Mouse (Mus musculus) MN1 (cell line): ENCODE measurements around the gene Efcab5.
"Not testable (repeated sequence)": the region's sequence is repeated elsewhere in the genome, so short reads cannot be mapped to it uniquely, and the experiment has no call there.

Experiments
- DNase-seq: peaks from one replicate; pipeline ENCODE4 v3.0.0-alpha.2; 2016; ENCODE audit warnings: low spot score

Efcab5 gene

DNA sequence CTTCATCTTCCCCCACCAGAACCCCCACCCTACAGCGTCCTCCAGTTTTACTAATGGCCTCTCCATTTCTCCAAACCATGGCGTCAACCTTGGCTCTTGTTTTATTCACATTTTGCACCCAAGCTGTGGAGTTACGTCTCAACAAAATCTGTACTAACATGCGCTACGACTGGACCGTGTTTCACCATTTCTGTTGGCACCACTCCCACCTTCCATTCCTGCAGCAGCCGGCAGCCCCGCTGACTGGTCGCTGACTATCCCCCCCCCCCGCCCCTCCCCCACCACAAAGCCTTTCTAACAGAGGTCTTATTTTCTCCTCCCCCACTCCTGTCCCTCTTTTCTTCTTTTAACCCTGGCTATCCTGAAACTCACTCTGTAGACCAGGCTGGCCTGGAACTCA is 93.6 kb downstream of the Efcab5 start:
- no peak for DNase-seq

- DNase-seq = no peak
These were observed 94.6 kb downstream of the Efcab5 start for GRCm38 (mm10) chr11:77094136-77094535.

DNA sequence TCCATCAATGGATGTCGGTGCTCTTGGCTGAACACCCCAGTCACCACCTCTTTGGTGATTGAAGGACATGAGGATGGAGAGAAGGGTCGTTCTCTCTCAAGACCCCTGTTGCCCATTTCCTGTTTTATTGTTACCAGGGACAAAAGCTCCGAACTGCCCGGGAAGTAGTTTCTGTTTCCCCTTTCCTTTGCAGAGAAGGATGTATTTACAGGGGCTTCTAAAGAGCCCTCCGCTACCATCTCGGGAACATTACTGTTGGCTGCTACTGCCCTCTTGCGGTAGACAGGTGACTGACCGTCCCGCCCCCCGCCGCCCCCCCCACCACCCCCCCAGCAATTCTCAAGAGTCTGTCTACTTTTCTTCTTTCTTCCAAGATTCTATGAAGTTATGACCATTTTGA is 95.6 kb downstream of the Efcab5 start:
- DNase-seq = peak; percentile 38

GRCm38 (mm10) chr11:77089162-77089561 is 99.6 kb downstream of the Efcab5 start:
- DNase-seq = no peak

GRCm38 (mm10) chr11:77087004-77087403 is 101.8 kb downstream of the Efcab5 start:
- DNase-seq = no peak

GRCm38 (mm10) chr11:77084001-77084682 is 104.6 kb downstream of the Efcab5 start:
- DNase-seq = no peak

DNA sequence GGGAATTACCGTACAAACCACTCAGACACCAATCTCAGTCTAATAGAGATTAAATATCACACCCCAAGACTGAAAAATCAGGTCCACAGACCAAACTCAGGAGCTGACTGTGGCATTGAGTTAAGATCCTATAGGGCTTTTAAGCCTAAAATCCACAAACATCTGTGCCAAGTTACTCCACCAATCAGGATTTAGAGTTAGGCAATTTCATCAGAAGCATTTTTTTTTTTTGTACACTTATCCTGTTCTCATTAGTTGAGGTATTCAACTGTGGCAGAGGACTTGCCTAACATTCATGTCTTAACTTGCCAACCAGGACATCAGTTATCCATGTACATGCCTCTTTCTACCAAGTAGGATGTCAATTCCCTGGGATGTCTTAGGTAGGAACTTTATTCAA is 109.4 kb downstream of the Efcab5 start:
- no peak for DNase-seq

DNA sequence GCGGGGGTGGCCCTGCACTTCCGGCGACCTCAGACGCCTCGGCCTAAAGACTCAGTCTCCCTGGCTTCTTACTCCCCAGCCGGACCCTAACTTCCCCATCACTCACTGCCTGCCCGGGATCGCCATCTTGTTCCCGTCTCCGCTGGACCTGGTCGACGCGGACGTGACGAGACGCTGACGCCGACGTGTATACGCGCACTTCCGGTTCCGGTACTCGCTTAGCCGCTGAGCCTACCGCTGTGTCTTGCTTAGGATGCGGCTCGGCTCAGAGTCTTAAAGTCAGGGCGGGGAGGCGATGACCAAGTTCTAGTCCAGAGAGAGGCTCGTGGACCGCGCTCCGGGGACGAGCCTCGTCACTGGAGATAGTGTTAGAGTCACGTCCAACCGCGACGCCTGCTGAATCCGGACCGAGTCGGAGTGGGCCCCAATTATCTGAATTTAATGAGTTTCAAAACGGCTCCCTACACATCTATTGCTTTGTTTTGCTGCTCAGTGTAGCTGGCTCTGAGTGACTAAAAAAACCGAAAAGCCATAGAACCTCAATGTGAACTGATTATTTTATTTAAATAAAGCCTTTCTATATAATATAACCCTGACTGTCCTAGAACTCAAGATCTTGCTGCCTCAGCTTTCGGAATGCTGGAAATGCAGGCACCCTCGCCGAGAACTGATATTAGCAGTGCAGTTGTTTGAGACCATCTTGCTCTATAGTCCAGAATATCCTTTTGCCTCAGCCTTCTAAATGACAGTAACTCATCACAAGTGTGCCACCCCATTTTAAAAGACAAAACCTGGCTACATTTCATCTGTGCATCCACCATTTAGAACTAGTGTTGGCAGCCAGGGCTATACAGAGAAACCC is 110.3 kb downstream of the Efcab5 start, which contains the start of gene Nsrp1:
Gene Nsrp1 (minus strand): TSS at position 163 of the 862 bp plus-strand sequence.
- DNase-seq = peak; percentile 91

- peak; percentile 37 for DNase-seq
These were observed 111.0 kb downstream of the Efcab5 start for GRCm38 (mm10) chr11:77077792-77078191.

GRCm38 (mm10) chr11:77077331-77077730 is 111.4 kb downstream of the Efcab5 start:
- DNase-seq = not testable (repeated sequence)

DNA sequence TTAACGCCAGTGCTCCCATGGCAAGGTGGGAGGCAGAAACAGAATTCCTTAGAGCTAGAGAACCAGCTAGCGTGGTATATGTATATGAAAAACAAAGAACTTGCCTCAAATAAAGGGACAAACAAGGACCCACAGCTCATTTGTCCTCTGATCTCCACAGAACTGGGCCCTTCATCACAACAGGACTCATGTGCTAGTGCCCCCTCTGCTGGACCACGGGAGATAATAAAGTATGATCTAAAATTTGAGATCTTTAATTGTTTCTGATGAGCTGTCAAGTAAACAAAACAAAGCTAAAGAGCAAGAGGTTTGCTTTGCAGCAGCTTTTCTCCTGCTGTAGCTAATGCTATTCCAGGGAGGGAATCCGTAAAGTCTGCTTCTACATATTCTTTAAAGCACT is 118.0 kb downstream of the Efcab5 start:
- DNase-seq = peak; percentile 28

GRCm38 (mm10) chr11:77068825-77069224 is 119.9 kb downstream of the Efcab5 start:
- DNase-seq = no peak

GRCm38 (mm10) chr11:77063406-77063805 is 125.4 kb downstream of the Efcab5 start:
- DNase-seq = no peak

- peak; percentile 54 for DNase-seq
These were observed 126.8 kb downstream of the Efcab5 start for GRCm38 (mm10) chr11:77061951-77062350.

DNA sequence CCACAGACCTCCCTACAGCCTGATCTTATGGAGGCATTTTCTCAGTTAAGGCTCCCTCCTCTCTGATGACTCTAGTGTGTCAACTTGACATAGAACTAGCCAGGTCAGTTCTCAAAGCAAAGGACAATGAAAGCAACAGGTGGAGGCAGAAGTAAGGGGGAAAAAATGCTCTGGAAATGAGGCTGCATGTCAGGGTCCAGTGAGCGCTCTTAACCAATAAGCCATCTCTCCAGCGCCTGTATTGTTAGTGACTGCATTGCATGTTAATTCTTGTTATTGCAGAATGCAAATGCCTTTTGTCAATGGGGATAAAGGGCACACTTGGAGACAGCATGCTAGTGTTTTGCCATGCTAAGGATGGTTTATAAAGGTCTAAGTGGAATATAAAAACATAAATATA is 146.0 kb downstream of the Efcab5 start:
- no peak for DNase-seq

DNA sequence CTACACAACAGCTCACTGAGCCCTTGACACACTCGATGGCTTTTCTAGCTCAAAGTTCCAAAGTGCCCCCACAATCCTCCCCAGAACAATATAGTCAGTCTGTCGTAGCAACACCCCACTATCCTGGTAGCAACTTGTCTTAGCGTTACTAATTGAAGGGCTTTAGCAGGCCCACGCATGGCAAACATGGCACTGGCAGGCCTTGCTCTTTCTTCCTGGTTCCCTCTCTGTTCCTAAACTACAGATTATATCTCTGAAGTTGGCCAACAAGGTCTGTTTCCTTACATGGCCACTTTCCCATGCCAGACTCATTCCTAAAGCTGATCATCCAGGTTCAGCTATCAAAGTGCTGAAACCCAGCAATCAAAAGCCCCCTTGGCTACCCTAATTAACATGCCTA is 146.9 kb downstream of the Efcab5 start:
- DNase-seq = no peak
